Mouse (Mus musculus): Measurements from ENCODE around the gene Fzd7. TPM values are rescaled to one million over a fixed set of nuclear protein-coding genes. Genes with fewer than 3 reads are reported as not detected.

Gene Fzd7
- polyA plus RNA-seq, 1 experiment, result 51.7 TPM

DNA sequence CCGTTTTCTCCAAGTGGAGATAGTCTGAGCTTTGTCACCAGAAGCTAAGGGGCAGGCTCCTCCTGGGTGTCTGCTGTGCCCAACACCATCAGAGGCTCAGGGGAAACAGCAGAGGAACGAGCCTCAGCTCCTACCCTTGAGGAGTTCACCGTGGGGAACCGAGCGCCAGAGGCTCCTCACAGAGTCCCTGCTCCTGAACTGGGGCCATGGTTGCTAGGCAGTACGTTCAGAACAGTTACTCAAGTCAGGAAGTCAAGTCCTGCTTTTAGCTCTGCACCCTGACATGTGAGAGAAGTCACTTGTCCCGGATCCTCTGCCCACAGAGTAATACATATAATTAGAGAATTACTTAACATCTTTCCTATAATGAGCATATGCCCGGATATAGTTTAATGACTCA is 23.3 kb upstream of the Fzd7 start:
- Histone ChIP-seq H3K4me3 (ENCODE audit: low read depth, low read length) (no peak overlapping the region), H3K4me1 (ENCODE audit: control insufficient read depth, insufficient read depth, low read length) (peaks cover 3% of the 10 kb centered on the region), H3K9ac (ENCODE audit: low read depth, poor library complexity, severe bottlenecking) (no peak overlapping the region), H3K9me3 (replicated peaks; ENCODE audit: control insufficient read depth, insufficient read depth, low read length, poor library complexity, severe bottlenecking) (no peaks in the 10 kb centered on the region), H3K27me3 (ENCODE audit: control insufficient read depth, insufficient read depth, low read length, poor library complexity, severe bottlenecking) (no peaks in the 10 kb centered on the region), H3K27ac (ENCODE audit: insufficient read depth, low read length) (no peak overlapping the region), H3K36me3 (ENCODE audit: control insufficient read depth, insufficient read depth, low read length, poor library complexity, severe bottlenecking) (no peaks in the 10 kb centered on the region)
- no peak for TF ChIP-seq CTCF (IDR thresholded peaks at IDR 0.05; ENCODE audit: low read depth, low read length)
- TF ChIP-seq EP300 (IDR thresholded peaks at IDR 0.05; ENCODE audit: insufficient read depth, low read depth, low read length), result no peak
- TF ChIP-seq POLR2A (IDR thresholded peaks at IDR 0.05; ENCODE audit: insufficient read depth, low read length), result no peak

DNA sequence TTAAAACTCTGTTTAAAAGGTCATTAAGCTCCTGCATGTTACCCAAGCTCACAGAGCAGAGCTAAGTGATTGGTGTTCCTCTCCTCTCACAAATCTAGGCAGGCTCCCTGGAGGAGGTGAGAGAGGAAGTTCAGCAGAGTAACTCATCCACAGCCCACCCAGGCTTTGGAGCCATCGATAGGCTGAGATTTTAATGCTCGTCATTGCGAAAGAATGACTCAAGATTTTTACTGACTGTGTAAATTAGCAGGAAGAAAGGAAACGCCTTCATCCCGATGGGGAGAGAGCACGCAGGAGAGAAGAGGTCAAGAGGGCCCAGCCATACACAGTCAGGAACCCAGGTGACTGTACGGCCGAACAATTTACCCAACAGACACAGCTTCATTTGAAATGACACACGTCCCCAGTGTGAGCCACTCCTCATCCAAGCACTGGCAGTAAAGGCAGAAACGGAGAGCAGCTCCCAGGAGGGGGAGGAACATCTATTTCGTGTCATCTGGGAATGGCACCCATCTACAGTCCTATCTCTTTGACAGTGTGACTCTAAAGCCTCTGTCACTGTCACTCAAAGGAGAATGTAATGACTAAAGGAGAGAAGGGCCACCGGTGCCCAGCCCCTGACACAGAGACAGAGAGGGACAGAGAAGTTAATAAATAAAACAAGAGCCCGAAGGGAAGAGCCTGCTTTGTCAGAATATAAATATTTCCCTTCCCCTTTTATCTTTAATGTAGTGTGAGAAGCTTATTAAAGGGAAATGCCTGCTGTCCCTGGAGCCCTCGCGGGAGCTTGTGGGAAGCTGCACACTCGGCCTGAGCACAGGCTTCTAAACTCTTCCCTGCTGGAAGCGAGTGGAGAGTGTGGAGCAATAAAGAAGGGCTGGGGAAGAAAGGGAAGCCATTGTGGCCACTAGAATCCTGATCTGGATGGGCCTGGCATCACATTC is 17.3 kb upstream of the Fzd7 start:
- no peak overlapping the region for H3K27ac ChIP-seq (ENCODE audit: insufficient read depth, low read length)
- H3K4me1 ChIP-seq (ENCODE audit: control insufficient read depth, insufficient read depth, low read length), result no peaks in the 10 kb centered on the region
- H3K27me3 ChIP-seq (ENCODE audit: control insufficient read depth, insufficient read depth, low read length, poor library complexity, severe bottlenecking), result no peaks in the 10 kb centered on the region
- TF ChIP-seq POLR2A (IDR thresholded peaks at IDR 0.05; ENCODE audit: insufficient read depth, low read length), result no peak
- no peak for TF ChIP-seq CTCF (IDR thresholded peaks at IDR 0.05; ENCODE audit: low read depth, low read length)
- no peak for TF ChIP-seq EP300 (IDR thresholded peaks at IDR 0.05; ENCODE audit: insufficient read depth, low read depth, low read length)
- no peaks in the 10 kb centered on the region for H3K9me3 ChIP-seq (replicated peaks; ENCODE audit: control insufficient read depth, insufficient read depth, low read length, poor library complexity, severe bottlenecking)
- H3K4me3 ChIP-seq (ENCODE audit: low read depth, low read length), result no peak overlapping the region
- no peak overlapping the region for H3K9ac ChIP-seq (ENCODE audit: low read depth, poor library complexity, severe bottlenecking)
- no peaks in the 10 kb centered on the region for H3K36me3 ChIP-seq (ENCODE audit: control insufficient read depth, insufficient read depth, low read length, poor library complexity, severe bottlenecking)

DNA sequence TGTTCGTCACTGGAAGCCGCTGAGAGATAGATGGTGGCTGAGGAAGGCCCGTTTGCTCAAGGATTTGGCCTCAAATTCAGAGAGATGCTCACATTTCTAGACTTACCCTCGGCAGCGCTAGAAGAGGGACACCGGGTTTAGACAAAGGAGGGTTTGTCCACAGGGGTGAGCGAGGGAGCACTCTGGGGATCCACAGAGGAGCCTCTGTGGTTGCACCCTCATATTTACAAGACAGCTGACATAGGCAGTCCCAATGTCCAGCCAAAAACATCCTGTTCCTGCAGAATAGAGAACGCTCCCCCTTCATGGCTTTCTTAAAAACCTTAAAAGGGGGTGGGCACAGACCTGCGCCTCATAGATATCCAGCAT is 16.6 kb upstream of the Fzd7 start:
- Histone ChIP-seq H3K9ac (ENCODE audit: low read depth, poor library complexity, severe bottlenecking) (no peak overlapping the region), H3K27me3 (ENCODE audit: control insufficient read depth, insufficient read depth, low read length, poor library complexity, severe bottlenecking) (no peaks in the 10 kb centered on the region), H3K36me3 (ENCODE audit: control insufficient read depth, insufficient read depth, low read length, poor library complexity, severe bottlenecking) (no peaks in the 10 kb centered on the region), H3K27ac (ENCODE audit: insufficient read depth, low read length) (no peak overlapping the region), H3K9me3 (replicated peaks; ENCODE audit: control insufficient read depth, insufficient read depth, low read length, poor library complexity, severe bottlenecking) (no peaks in the 10 kb centered on the region), H3K4me3 (ENCODE audit: low read depth, low read length) (no peak overlapping the region), H3K4me1 (ENCODE audit: control insufficient read depth, insufficient read depth, low read length) (no peaks in the 10 kb centered on the region)
- no peak for TF ChIP-seq CTCF (IDR thresholded peaks at IDR 0.05; ENCODE audit: low read depth, low read length)

DNA sequence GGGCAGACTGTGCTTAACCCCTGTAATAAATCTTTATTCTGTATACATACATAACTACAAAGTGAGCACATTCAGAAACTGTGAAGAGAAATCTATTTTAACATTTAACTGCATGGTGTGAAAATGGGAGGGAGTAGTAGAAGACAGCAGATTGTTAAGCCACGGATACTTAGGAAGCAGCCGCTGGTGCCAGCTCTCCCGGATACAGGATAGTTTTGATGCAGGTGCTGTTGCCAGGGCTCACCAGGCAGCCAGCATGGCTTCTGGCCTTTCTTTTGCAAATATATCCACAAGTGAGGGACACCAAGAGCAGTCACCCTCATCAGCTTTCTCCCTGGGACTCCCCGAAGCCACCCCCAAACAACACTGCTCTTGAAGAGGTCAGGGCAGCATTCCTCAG is 13.1 kb upstream of the Fzd7 start:
- Histone ChIP-seq H3K27ac (ENCODE audit: insufficient read depth, low read length) (no peak overlapping the region), H3K9ac (ENCODE audit: low read depth, poor library complexity, severe bottlenecking) (no peak overlapping the region), H3K27me3 (ENCODE audit: control insufficient read depth, insufficient read depth, low read length, poor library complexity, severe bottlenecking) (no peaks in the 10 kb centered on the region), H3K4me3 (ENCODE audit: low read depth, low read length) (no peak overlapping the region), H3K9me3 (replicated peaks; ENCODE audit: control insufficient read depth, insufficient read depth, low read length, poor library complexity, severe bottlenecking) (no peaks in the 10 kb centered on the region), H3K4me1 (ENCODE audit: control insufficient read depth, insufficient read depth, low read length) (peaks cover 4% of the 10 kb centered on the region), H3K36me3 (ENCODE audit: control insufficient read depth, insufficient read depth, low read length, poor library complexity, severe bottlenecking) (no peaks in the 10 kb centered on the region)
- no peak for TF ChIP-seq POLR2A (IDR thresholded peaks at IDR 0.05; ENCODE audit: insufficient read depth, low read length)
- TF ChIP-seq EP300 (IDR thresholded peaks at IDR 0.05; ENCODE audit: insufficient read depth, low read depth, low read length), result no peak
- no peak for TF ChIP-seq CTCF (IDR thresholded peaks at IDR 0.05; ENCODE audit: low read depth, low read length)

DNA sequence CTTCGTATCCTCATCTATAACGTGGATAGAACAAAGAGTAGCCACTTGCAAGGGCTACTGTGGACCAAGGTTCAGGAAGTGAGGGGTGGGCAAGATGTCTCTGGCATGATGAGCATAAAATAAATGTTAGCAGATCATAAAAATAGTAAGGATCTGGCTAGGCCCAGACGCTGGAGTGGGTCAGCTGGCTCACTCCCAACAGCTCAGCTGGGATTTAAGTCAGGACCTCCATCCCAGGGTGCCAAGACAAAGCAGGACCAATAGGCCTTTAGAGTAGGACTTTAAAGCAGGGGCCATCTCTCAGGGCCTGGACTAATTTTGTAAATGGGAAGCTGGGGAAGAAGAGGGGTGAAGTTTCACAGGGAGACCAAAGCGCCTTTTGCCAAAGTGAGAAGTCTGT is 11.5 kb upstream of the Fzd7 start:
- no peak overlapping the region for H3K27ac ChIP-seq (ENCODE audit: insufficient read depth, low read length)
- TF ChIP-seq POLR2A (IDR thresholded peaks at IDR 0.05; ENCODE audit: insufficient read depth, low read length) (no peak), EP300 (IDR thresholded peaks at IDR 0.05; ENCODE audit: insufficient read depth, low read depth, low read length) (no peak), CTCF (IDR thresholded peaks at IDR 0.05; ENCODE audit: low read depth, low read length) (no peak)
- no peaks in the 10 kb centered on the region for H3K36me3 ChIP-seq (ENCODE audit: control insufficient read depth, insufficient read depth, low read length, poor library complexity, severe bottlenecking)
- no peaks in the 10 kb centered on the region for H3K9me3 ChIP-seq (replicated peaks; ENCODE audit: control insufficient read depth, insufficient read depth, low read length, poor library complexity, severe bottlenecking)
- no peak overlapping the region for H3K4me3 ChIP-seq (ENCODE audit: low read depth, low read length)
- H3K9ac ChIP-seq (ENCODE audit: low read depth, poor library complexity, severe bottlenecking), result no peak overlapping the region
- no peaks in the 10 kb centered on the region for H3K27me3 ChIP-seq (ENCODE audit: control insufficient read depth, insufficient read depth, low read length, poor library complexity, severe bottlenecking)
- H3K4me1 ChIP-seq (ENCODE audit: control insufficient read depth, insufficient read depth, low read length), result peaks cover 5% of the 10 kb centered on the region

DNA sequence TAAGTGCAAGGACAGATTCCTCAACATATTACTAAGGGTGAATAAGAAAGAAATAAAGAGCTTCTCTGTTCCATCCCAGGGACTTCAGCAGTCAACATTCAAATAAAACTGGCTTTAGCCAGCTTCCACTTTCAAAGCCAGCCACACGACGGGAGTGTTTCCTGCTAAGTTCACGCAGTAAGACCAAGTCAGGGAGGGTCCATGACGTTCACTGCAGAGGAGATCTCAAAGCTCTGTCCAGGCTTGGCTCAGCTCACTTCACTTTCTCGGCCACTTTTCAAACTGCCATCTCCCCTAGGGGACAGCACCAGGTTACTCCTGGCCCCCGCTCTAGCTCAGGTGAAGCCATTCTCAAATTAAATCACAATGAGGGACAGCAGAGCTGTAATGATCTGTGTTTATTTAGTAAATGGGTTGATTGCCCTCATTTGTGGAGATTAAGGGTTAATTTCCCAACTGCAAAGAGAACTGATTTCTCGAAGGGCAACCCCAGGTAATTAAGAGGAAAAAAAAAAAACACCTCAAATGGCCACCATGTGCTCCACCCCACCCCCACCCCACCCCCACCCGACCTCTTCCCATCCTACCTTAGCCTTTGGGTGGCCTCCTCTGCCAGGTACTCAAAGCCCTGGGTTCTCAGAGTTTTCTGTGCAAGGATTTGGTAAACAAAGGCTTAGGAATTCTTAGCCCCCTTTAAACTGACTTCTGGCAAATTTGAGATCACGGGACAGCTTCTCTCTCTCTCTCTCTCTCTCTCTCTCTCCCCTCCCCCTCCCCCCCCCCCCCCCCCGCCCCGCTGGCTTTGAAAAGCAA is 9.7 kb upstream of the Fzd7 start:
- TF ChIP-seq POLR2A (IDR thresholded peaks at IDR 0.05; ENCODE audit: insufficient read depth, low read length) (no peak), EP300 (IDR thresholded peaks at IDR 0.05; ENCODE audit: insufficient read depth, low read depth, low read length) (peak; percentile 43; the same call in 1 of the 2 replicates)
- H3K4me3 ChIP-seq (ENCODE audit: low read depth, low read length), result no peak overlapping the region
- peaks cover 5% of the 10 kb centered on the region for H3K4me1 ChIP-seq (ENCODE audit: control insufficient read depth, insufficient read depth, low read length)
- H3K27ac ChIP-seq (ENCODE audit: insufficient read depth, low read length), result peak overlapping the region; percentile 54
- H3K36me3 ChIP-seq (ENCODE audit: control insufficient read depth, insufficient read depth, low read length, poor library complexity, severe bottlenecking), result no peaks in the 10 kb centered on the region
- 0 out of 2 replicates have a peak overlapping the region, but pooled peaks have one; percentile 38 for H3K9ac ChIP-seq (ENCODE audit: low read depth, poor library complexity, severe bottlenecking)
- H3K27me3 ChIP-seq (ENCODE audit: control insufficient read depth, insufficient read depth, low read length, poor library complexity, severe bottlenecking), result no peaks in the 10 kb centered on the region
- no peaks in the 10 kb centered on the region for H3K9me3 ChIP-seq (replicated peaks; ENCODE audit: control insufficient read depth, insufficient read depth, low read length, poor library complexity, severe bottlenecking)
